Mouse (Mus musculus): ENCODE measurements at regions not wholly inside any gene's neighbourhood (a gene's known extent, or its start where the extent isn't known, plus 50 kb on each side); places are given as distances from the start of the nearest gene placed in this dataset.
A peak's percentile ranks its signal among the peaks of the same experiment; 100 is the strongest.

GRCm38 (mm10) chr16:49570031-49570430, 129.0 kb upstream of the Ift57 start:
- ATAC-seq (ENCODE audit: insufficient number of reproducible peaks, low FRiP score, low TSS enrichment): no peak

GRCm38 (mm10) chr16:49572485-49573170, 126.4 kb upstream of the Ift57 start:
- ATAC-seq (ENCODE audit: insufficient number of reproducible peaks, low FRiP score, low TSS enrichment): no peak

DNA sequence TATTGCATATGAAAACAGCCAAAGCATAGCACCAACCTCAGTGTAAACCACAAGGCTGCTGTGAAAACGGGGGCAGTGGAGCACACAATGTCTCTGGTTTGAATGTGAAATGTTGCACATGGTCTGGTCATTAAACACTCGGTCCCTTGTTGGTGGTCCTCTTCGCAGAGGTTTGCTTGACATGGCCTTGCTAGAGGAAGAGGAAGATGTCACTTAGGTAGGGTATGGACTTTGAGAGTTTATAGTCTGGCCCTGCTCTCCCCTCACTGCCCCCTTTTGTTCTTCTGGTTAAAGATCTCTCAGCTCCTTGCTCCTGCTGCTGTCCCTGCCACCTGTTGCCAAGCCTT, 125.9 kb upstream of the Ift57 start:
- no peak for ATAC-seq (ENCODE audit: insufficient number of reproducible peaks, low FRiP score, low TSS enrichment)

DNA sequence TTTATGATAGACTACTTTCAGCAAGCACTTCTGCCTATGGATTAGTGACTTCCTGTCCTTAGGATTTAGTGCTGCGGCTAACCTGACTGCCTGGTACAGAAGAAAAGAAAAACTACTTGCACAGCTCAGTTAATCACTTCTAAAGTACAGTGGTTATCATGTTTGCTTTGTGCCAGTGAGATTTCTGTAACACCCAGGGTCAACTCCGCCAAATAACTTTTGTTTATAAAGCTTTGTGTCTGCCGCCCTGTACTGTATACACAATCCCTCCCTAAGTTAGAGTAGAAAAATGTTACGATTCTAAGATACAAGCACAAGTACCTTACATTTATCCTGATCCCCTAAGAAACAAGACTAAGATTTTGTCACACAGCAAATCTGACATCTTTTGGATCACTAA, 120.1 kb upstream of the Ift57 start:
- no peak for ATAC-seq (ENCODE audit: insufficient number of reproducible peaks, low FRiP score, low TSS enrichment)

- ATAC-seq (ENCODE audit: insufficient number of reproducible peaks, low FRiP score, low TSS enrichment): no peak
These were observed 118.3 kb upstream of the Ift57 start for GRCm38 (mm10) chr16:49580708-49581107.

DNA sequence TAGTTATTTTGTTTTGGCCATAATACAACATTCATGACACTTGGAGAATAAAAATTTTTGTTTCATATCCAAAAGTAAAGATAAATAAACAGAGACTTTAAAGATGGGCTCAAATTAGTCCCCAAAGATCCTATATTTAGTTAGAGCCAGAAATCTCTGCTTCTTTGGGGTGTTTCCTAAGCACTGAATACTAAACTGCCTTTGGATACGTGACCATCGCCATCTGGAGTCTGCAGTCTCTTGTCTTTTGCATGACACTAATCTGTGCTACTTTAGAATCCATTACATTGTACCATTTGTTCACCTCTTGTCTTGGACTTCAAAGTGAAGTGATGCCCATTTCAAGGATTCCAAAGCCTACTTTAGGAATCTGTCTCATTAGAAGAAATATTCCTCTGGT, 92.5 kb upstream of the Ift57 start:
- no peak for ATAC-seq (ENCODE audit: insufficient number of reproducible peaks, low FRiP score, low TSS enrichment)

DNA sequence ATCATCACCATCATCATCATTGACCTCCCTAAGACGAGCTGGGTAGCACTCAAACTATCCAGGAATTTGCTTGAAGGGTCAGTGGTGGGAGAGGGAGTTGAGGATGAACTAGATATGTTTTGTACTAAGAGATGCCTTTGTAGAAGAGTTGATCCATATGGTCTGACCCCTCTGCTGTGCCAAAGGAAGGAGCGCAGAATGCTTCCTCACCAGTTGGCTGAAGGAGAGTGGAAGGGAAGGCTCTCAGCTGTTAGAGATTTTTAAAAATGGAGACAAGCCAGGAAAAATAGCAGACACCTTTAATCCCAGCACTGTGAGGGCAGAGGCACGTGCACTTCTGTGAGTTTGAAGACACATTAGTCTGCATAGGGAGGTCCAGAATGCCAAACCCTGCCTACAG, 84.2 kb upstream of the Ift57 start:
- ATAC-seq (ENCODE audit: insufficient number of reproducible peaks, low FRiP score, low TSS enrichment): peak; percentile 54; the same call in 1 of the 2 replicates

- peak; percentile 61 for ATAC-seq (ENCODE audit: insufficient number of reproducible peaks, low FRiP score, low TSS enrichment)
These were observed 83.6 kb upstream of the Ift57 start for GRCm38 (mm10) chr16:49615342-49616020.

- ATAC-seq (ENCODE audit: insufficient number of reproducible peaks, low FRiP score, low TSS enrichment): peak; percentile 69
These were observed 82.7 kb upstream of the Ift57 start for GRCm38 (mm10) chr16:49616263-49616872.

DNA sequence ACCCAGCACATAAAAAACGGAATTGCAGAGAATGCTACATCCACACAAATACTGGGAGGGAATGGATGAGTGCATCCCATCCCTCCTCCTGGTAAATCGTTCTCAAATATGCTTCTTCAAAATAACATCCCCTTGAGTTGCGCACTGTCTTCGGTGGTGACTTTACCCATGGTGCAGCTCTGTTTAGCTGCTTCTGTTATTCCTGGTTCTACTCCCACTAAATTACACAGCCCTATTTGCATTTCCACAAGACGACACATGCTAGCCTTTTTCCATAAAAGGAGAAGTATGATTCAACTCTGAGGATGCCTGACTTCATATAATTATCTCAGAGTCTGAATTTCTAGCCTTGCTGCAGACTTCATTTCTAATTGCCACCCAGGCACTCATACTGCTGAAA, 65.5 kb upstream of the Ift57 start:
- ATAC-seq (ENCODE audit: insufficient number of reproducible peaks, low FRiP score, low TSS enrichment): no peak

DNA sequence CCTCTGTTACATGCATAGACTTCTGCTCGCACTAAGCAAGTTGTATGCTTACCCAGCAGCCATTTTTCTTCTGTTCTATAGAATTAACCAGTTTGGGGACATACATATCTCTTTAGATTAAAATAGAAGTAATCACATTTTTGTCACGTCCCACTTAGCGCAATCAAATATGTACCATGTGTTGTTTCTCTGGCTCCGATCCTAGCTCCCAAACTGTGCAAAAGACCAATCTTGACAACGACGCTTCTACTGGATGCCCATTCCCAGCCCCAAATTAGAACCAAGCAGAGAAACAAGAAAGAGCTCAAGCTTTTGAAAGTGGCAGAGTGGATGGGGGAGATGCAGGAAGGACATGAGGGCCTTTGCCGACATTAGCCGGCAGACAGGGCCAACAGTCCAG, 63.5 kb upstream of the Ift57 start:
- no peak for ATAC-seq (ENCODE audit: insufficient number of reproducible peaks, low FRiP score, low TSS enrichment)

DNA sequence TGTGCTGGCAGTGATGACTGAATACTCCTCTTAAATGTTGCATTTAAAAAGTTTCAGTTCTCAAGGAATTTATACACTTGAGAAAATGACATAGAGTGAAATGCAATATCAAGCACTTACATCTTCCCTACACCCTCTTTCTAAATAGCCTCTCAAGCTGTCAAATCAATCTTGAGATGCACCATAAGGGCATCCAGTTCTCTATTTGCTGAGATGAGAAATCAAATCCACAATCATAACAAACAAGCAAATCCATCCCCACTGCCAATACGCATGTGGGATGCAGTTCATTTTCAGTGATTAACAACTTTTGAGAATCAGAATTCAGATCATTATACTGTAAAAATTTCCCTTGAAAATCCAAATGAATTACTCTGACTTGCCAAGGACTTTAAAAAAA, 62.6 kb upstream of the Ift57 start:
- ATAC-seq (ENCODE audit: insufficient number of reproducible peaks, low FRiP score, low TSS enrichment): no peak

DNA sequence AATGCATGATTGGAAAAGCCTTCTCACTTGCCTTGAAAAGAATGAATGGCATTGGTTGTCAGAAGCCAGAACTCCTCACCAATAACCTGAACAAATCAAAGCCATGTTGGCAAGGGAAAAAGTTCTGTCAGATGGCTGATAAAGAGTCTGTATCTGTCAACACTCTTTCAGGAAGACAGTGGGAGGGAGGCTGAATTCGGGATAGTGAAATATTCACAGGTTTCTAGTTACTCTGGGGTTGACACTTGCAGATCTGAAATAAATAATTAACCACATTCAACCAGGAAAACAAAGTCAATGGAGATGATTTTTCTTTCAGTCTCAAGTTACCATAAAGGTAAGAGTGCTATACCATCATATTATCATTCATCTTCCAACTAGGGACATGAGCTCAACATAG, 56.3 kb upstream of the Ift57 start:
- no peak for ATAC-seq (ENCODE audit: insufficient number of reproducible peaks, low FRiP score, low TSS enrichment)

DNA sequence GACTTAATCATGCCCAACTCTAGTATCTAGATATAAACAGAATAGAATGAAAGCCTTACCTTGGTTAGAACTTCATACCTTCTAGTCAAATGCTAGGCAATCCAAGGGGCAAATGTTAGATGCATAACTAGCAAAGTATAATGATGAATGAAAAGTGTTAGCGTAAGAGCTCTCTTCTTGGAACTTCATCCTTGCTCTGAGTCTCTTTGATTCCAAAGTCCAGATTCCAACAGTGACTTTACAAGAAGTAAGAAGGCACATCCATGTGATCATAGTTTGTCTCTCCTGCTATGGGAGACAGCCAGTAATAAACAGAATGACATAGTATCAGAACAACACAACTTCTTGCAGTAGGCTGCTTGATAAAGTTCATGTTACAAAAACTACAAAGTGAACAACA, 54.6 kb upstream of the Ift57 start:
- ATAC-seq (ENCODE audit: insufficient number of reproducible peaks, low FRiP score, low TSS enrichment): no peak

- ATAC-seq (ENCODE audit: insufficient number of reproducible peaks, low FRiP score, low TSS enrichment): no peak
These were observed 52.6 kb upstream of the Ift57 start for GRCm38 (mm10) chr16:49646479-49646878.
